Mouse (Mus musculus): ENCODE measurements around the gene Stim2. TPM values are rescaled to one million over a fixed set of nuclear protein-coding genes. Genes with fewer than 3 reads are reported as not detected.

The Stim2 gene
- polyA plus RNA-seq (2012; rRNA removed) = 12.7 and 16.0 TPM in 2 replicates

GRCm38 (mm10) chr5:53998146-53998742 is at the start of gene Stim2:
Gene Stim2 (plus strand): TSS chr5:53998499.
- DNase-seq (ENCODE audit: low read depth, low spot score) = peak; percentile 52
- under 1% methylated on average over 58 of the region's 71 CpGs for WGBS

GRCm38 (mm10) chr5:53948606-53949266 is 49.6 kb upstream of the Stim2 start:
- DNase-seq (ENCODE audit: low read depth, low spot score) = no peak

GRCm38 (mm10) chr5:53950189-53950588 is 48.1 kb upstream of the Stim2 start:
- 51% methylated on average over 7 of the region's 7 CpGs for WGBS
- no peak for DNase-seq (ENCODE audit: low read depth, low spot score)

More at GRCm38 (mm10) chr5:53948606-53949266, 49.6 kb upstream of the Stim2 start:
- 65% methylated on average over 8 of the region's 8 CpGs for WGBS

GRCm38 (mm10) chr5:53953216-53953615 is 45.1 kb upstream of the Stim2 start:
- no peak for DNase-seq (ENCODE audit: low read depth, low spot score)

GRCm38 (mm10) chr5:53953797-53954196 is 44.5 kb upstream of the Stim2 start:
- WGBS = 51% methylated on average over 2 of the region's 2 CpGs

GRCm38 (mm10) chr5:53955966-53956365 is 42.3 kb upstream of the Stim2 start:
- WGBS = 30% methylated on average over 2 of the region's 2 CpGs
- no peak for DNase-seq (ENCODE audit: low read depth, low spot score)

More at GRCm38 (mm10) chr5:53953797-53954196, 44.5 kb upstream of the Stim2 start:
- no peak for DNase-seq (ENCODE audit: low read depth, low spot score)

GRCm38 (mm10) chr5:53956396-53957314 is 41.6 kb upstream of the Stim2 start:
- WGBS = 37% methylated on average over 19 of the region's 19 CpGs
- no peak for DNase-seq (ENCODE audit: low read depth, low spot score)

GRCm38 (mm10) chr5:53957348-53957747 is 41.0 kb upstream of the Stim2 start:
- WGBS = 30% methylated on average over 6 of the region's 6 CpGs
- DNase-seq (ENCODE audit: low read depth, low spot score) = no peak

GRCm38 (mm10) chr5:53961229-53961628 is 37.1 kb upstream of the Stim2 start:
- peak; percentile 70 for DNase-seq (ENCODE audit: low read depth, low spot score)

GRCm38 (mm10) chr5:53961830-53962515 is 36.3 kb upstream of the Stim2 start:
- WGBS = 30% methylated on average over 12 of the region's 12 CpGs
- DNase-seq (ENCODE audit: low read depth, low spot score) = peak; percentile 88

More at GRCm38 (mm10) chr5:53961229-53961628, 37.1 kb upstream of the Stim2 start:
- WGBS = 12% methylated on average over 5 of the region's 5 CpGs

- WGBS = 73% methylated on average over 5 of the region's 5 CpGs
- no peak for DNase-seq (ENCODE audit: low read depth, low spot score)
Measured at GRCm38 (mm10) chr5:53965656-53966055, 32.6 kb upstream of the Stim2 start.

GRCm38 (mm10) chr5:53967560-53967959 is 30.7 kb upstream of the Stim2 start:
- 96% methylated on average over 2 of the region's 2 CpGs for WGBS
- no peak for DNase-seq (ENCODE audit: low read depth, low spot score)

GRCm38 (mm10) chr5:53970178-53970577 is 28.1 kb upstream of the Stim2 start:
- WGBS = 44% methylated on average over 7 of the region's 7 CpGs
- DNase-seq (ENCODE audit: low read depth, low spot score) = no peak

GRCm38 (mm10) chr5:53971201-53971600 is 27.1 kb upstream of the Stim2 start:
- WGBS = 80% methylated on average over 4 of the region's 4 CpGs
- no peak for DNase-seq (ENCODE audit: low read depth, low spot score)

GRCm38 (mm10) chr5:53972905-53973304 is 25.4 kb upstream of the Stim2 start:
- 83% methylated on average over 4 of the region's 4 CpGs for WGBS
- no peak for DNase-seq (ENCODE audit: low read depth, low spot score)

- no peak for DNase-seq (ENCODE audit: low read depth, low spot score)
- WGBS = 71% methylated on average over 16 of the region's 16 CpGs
Measured at GRCm38 (mm10) chr5:53976497-53976896, 21.8 kb upstream of the Stim2 start.

GRCm38 (mm10) chr5:53977060-53977459 is 21.2 kb upstream of the Stim2 start:
- WGBS = 86% methylated on average over 8 of the region's 8 CpGs
- no peak for DNase-seq (ENCODE audit: low read depth, low spot score)

- WGBS = 93% methylated on average over 4 of the region's 4 CpGs
- DNase-seq (ENCODE audit: low read depth, low spot score) = no peak
Measured at GRCm38 (mm10) chr5:53983358-53983757, 14.9 kb upstream of the Stim2 start.

GRCm38 (mm10) chr5:53985632-53986031 is 12.7 kb upstream of the Stim2 start:
- no peak for DNase-seq (ENCODE audit: low read depth, low spot score)
- 42% methylated on average over 3 of the region's 3 CpGs for WGBS

GRCm38 (mm10) chr5:53987496-53987895 is 10.8 kb upstream of the Stim2 start:
- no peak for DNase-seq (ENCODE audit: low read depth, low spot score)
- WGBS = 94% methylated on average over 1 of the region's 1 CpGs
